Mouse (Mus musculus) liver, adult 2 months (tissue): ENCODE data around the gene Ajuba. TPM values are rescaled to one million over a fixed set of nuclear protein-coding genes. Genes with fewer than 3 reads are reported as not detected.
"Not testable (repeated sequence)": the region's sequence is repeated elsewhere in the genome, so short reads cannot be mapped to it uniquely, and the experiment has no call there.

ENCODE experiments used
- DNase-seq: peaks from one replicate; pipeline ENCODE4 v3.0.0-alpha.2; 2011; ENCODE audit warnings: low read depth, low spot score; ENCODE audit errors: extremely low read depth
- H3K27ac ChIP-seq: fragments of 200-500 bp; replicated peaks from 2 replicates; pipeline ENCODE4 v1.5.1; 2012; ENCODE audit warnings: low read depth, mild to moderate bottlenecking, control low read depth, inconsistent platforms, low read length; ENCODE audit not compliant: insufficient read depth
- H3K27me3 ChIP-seq: fragments of 200-500 bp; 2 replicates; pipeline ENCODE4 v1.6.1; 2012; ENCODE audit warnings: mild to moderate bottlenecking, moderate library complexity, low read length, inconsistent platforms; ENCODE audit not compliant: control insufficient read depth, insufficient read depth
- H3K36me3 ChIP-seq: fragments of 200-500 bp; 2 replicates; pipeline ENCODE4 v1.6.1; 2012; ENCODE audit warnings: low read length, inconsistent platforms; ENCODE audit not compliant: control insufficient read depth, insufficient read depth
- H3K4me1 ChIP-seq: fragments of 200-500 bp; 2 replicates; pipeline ENCODE4 v1.6.1; 2011; ENCODE audit warnings: low read length; ENCODE audit not compliant: control insufficient read depth, insufficient read depth
- H3K4me3 ChIP-seq: fragments of 200-500 bp; 2 replicates; pipeline ENCODE4 v1.5.1; 2011; ENCODE audit warnings: low read depth, mild to moderate bottlenecking, control low read depth, low read length, moderate library complexity; ENCODE audit not compliant: insufficient read depth
- H3K79me2 ChIP-seq: fragments of 200-500 bp; 2 replicates; pipeline ENCODE4 v1.6.1; 2012; ENCODE audit warnings: inconsistent platforms, mild to moderate bottlenecking, low read length, moderate library complexity; ENCODE audit not compliant: control insufficient read depth, insufficient read depth
- H3K9ac ChIP-seq: fragments of 200-500 bp; 2 replicates; pipeline ENCODE4 v1.6.1; 2012; ENCODE audit warnings: low read depth, mild to moderate bottlenecking, control low read depth, inconsistent platforms, low read length
- CTCF ChIP-seq: fragments of 200-500 bp; IDR thresholded peaks from 2 replicates; pipeline ENCODE4 v1.5.1; 2011; ENCODE audit warnings: low read depth, low read length, control low read depth
- POLR2A ChIP-seq: fragments of 200-500 bp; IDR thresholded peaks from 2 replicates; pipeline ENCODE4 v1.6.1; 2011; ENCODE audit warnings: low read length, control low read depth; ENCODE audit not compliant: insufficient read depth; ENCODE audit errors: extremely low read depth
- WGBS: fragments of 180-500 bp; shearing (Covaris S2); methylation state at CpG from one replicate; pipeline ENCODE4 v1.1.7; 2018; 5-methylcytosine and 5-hydroxymethylcytosine counted together
- polyA plus RNA-seq: library from polyadenylated mRNA; depleted of rRNA; stranded (reverse); fragments of >200 nt; gene quantifications from 2 replicates; pipeline ENCODE4 v1.2.3, GENCODE M21; 2012
- total RNA-seq: library from RNA; depleted of rRNA; stranded (reverse); fragments of >200 nt; gene quantifications from 2 replicates; pipeline ENCODE4 v1.2.3, GENCODE M21; 2014

Ajuba gene
- total and polyA plus RNA-seq, 2 experiments: 3.8 to 12.2 TPM

DNA sequence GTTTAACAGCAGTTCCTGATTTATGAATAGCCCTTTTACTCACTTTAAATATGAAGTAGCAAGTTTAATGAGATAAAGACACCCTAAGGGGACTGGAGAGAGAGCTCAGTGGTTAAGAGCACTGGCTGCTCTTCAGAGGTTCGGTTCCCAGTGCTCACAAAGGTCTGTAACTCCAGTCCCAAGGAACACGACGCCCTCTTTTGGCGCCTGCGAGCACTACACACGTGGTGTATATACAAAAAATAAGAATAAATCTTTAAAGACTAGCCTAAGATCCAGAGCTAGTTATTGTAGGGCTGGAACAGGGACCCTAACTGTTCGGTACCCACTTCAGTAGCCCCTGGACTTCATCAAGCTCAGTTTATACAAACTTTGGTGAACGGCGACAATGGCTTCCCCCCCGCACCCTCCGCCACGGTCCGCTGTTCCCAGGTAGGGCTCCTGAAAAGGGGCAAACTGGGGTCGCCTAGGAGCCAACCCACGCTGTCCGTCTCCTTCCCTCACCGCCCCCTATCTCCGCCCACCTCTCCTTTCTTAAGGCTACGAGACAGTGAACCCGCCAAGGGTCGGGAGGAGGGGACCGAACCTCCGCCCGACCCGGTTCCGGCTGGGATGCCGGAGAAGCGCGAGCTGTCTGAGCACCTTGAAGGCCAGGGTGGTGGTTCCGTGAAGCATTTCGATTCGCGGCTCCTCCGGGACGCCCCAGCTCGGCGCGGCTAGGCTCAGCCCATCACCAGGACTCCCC lies 40.0 kb upstream of the Ajuba start:
- peak overlapping the region; percentile 70 for H3K9ac ChIP-seq
- peak; percentile 17; the same call in 1 of the 2 replicates for TF ChIP-seq CTCF
- no peak for TF ChIP-seq POLR2A
- DNase-seq: peak; percentile 13
- WGBS: 2% methylated on average over 38 of the region's 38 CpGs
- peaks cover 3% of the 10 kb centered on the region for H3K4me1 ChIP-seq
- peaks cover 4% of the 10 kb centered on the region; the same call in 1 of the 2 replicates for H3K79me2 ChIP-seq
- no peaks in the 10 kb centered on the region for H3K27me3 ChIP-seq
- peak overlapping the region; percentile 97 for H3K4me3 ChIP-seq
- peaks cover 11% of the 10 kb centered on the region for H3K36me3 ChIP-seq
- peak overlapping the region; percentile 0; the same call in 1 of the 2 replicates for H3K27ac ChIP-seq

DNA sequence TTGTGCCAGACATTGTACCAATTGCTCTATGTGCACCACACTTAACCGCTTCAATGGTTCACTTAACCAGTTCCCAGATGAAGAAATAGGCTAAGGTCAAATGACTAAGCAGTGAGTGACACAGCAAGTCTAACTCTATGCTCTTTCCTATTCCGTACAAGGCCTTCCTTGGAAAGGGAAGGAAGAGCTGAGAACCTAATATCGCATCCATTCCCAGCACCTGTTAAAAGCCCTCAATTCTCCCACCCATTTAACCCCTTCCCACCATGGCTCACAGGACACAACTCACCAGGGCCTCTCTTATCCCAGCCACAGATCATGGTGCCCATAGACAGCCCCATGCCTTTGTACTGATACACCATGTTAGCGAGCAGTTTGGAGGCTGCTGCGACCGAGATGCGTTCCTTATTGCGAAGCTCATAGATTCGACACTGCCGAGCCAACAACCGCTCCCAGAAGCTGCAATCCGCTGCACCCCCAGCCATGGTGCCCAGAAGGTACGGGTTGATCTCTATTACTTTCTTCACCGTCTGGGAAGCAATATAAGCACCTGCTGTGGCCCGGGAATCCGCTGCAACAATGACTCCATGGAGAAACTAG lies 39.0 kb upstream of the Ajuba start:
- Histone ChIP-seq H3K27ac (no peak overlapping the region), H3K36me3 (peaks cover 13% of the 10 kb centered on the region), H3K79me2 (peaks cover 4% of the 10 kb centered on the region; the same call in 1 of the 2 replicates), H3K4me3 (no peak overlapping the region), H3K4me1 (peaks cover 3% of the 10 kb centered on the region), H3K9ac (no peak overlapping the region), H3K27me3 (no peaks in the 10 kb centered on the region)
- whole genome bisulfite sequencing: 92% methylated on average over 16 of the region's 16 CpGs
- DNase-seq: peak; percentile 49
- TF ChIP-seq CTCF (no peak), POLR2A (no peak)

DNA sequence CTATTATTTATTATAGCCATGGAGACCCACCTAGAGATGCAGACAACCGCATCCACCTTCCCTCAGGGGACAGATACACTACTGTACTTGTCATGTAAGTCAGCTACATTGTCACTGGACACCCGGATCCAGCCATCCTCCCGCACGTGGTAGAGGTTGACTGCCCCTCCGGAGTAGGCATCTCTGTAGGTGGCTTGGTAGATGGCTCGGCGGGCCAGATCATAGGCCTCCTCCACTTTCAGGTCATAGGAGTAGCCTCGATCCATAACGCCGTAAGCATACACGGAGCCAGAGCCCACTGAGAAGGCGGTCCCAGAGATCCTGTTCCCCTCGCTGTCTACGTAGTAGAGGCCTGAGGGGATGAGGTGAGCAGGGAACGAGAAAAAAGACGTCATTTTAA lies 36.8 kb upstream of the Ajuba start:
- 91% methylated on average over 16 of the region's 16 CpGs for WGBS
- H3K4me3 ChIP-seq, H3K79me2 ChIP-seq, H3K4me1 ChIP-seq, H3K27me3 ChIP-seq, DNase-seq, H3K9ac ChIP-seq, H3K27ac ChIP-seq: not testable (repeated sequence)
- H3K36me3 ChIP-seq: peaks cover 13% of the 10 kb centered on the region

DNA sequence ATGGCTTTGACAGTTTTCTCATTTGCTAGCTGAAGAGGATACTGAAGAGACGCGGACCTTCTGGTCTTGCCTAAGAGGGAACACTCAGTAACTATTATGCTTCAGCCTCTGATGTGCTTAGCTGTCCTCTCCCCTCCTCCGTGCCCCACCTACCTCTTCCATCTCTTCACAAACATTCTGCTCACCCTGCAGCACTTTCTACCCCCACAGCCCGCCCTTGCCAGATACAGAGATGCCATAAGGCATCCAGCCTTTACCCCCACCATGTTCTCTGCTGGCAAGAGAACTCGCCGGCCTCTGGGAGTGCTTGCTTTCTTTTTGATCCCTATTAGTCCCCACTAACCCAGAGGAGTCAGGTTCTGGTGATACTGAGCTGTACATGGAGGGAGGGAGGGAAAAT lies 33.3 kb upstream of the Ajuba start:
- no peak for DNase-seq
- Histone ChIP-seq H3K79me2 (no peaks in the 10 kb centered on the region), H3K27ac (no peak overlapping the region), H3K9ac (no peak overlapping the region), H3K27me3 (no peaks in the 10 kb centered on the region), H3K4me1 (no peaks in the 10 kb centered on the region), H3K36me3 (peaks cover 13% of the 10 kb centered on the region), H3K4me3 (no peak overlapping the region)
- 88% methylated on average over 6 of the region's 6 CpGs for WGBS
- no peak for TF ChIP-seq CTCF
- TF ChIP-seq POLR2A: no peak

DNA sequence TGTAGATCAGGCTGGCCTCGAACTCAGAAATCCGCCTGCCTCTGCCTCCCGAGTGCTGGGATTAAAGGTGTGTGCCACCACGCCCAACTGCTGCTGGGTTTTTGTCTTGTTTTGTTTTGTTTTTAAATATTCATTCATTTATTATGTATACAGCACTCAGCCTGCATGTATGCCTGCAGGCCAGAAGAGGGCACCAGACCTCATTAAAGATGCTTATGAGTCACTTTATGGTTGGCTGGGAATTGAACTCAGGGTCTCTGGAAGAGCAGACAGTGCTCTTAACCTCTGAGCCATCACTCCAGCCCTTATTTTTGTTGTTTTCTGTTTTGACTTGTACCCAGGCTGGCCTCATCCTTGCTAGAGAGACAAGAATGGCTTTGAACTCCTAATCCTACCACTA lies 32.6 kb upstream of the Ajuba start:
- no peak for TF ChIP-seq POLR2A
- peak; percentile 57; the same call in 1 of the 2 replicates for TF ChIP-seq CTCF
- Histone ChIP-seq H3K36me3 (peaks cover 7% of the 10 kb centered on the region), H3K4me1 (peaks cover 2% of the 10 kb centered on the region; the same call in 1 of the 2 replicates), H3K27me3 (no peaks in the 10 kb centered on the region), H3K27ac (no peak overlapping the region), H3K79me2 (no peaks in the 10 kb centered on the region), H3K4me3 (no peak overlapping the region), H3K9ac (no peak overlapping the region)
- WGBS: 78% methylated on average over 4 of the region's 4 CpGs
- peak; percentile 25 for DNase-seq

DNA sequence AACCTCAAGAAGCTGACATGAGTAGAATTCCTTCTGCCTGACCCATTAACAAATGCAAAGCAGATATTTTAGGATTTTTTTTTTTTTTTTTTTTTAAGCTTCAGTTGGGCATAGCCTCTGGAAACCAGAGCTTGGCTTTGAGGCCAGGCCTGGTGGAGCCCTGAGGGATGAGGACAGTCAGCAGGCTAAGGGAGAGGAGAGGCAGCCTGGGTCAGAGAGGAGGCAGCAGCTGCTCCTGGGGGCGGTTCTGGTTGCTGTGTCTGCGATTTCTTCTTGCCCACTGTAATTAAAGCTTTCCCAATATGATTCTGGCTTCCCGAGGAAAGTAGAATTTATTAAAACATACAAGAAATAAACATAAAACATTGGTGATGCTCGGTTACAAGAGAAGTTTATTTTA lies 31.9 kb upstream of the Ajuba start:
- Histone ChIP-seq H3K36me3 (peaks cover 5% of the 10 kb centered on the region; the same call in 1 of the 2 replicates), H3K4me1 (peaks cover 2% of the 10 kb centered on the region; the same call in 1 of the 2 replicates), H3K27me3 (no peaks in the 10 kb centered on the region), H3K79me2 (no peaks in the 10 kb centered on the region), H3K4me3 (no peak overlapping the region), H3K27ac (no peak overlapping the region), H3K9ac (no peak overlapping the region)
- no peak for TF ChIP-seq CTCF
- no peak for DNase-seq
- WGBS: 71% methylated on average over 4 of the region's 4 CpGs
